Mouse (Mus musculus) embryonic facial prominence, embryonic 10.5 days (tissue): ENCODE data around the gene Fbxw11. TPM values are rescaled to one million over a fixed set of nuclear protein-coding genes. Genes with fewer than 3 reads are reported as not detected.

Experiments
- DNase-seq: peaks from one replicate; pipeline ENCODE4 v3.0.0-alpha.2; 2017; ENCODE audit warnings: low spot score
- H3K27ac ChIP-seq: fragments of 300-500 bp; sonication (generic); replicated peaks from 2 replicates; pipeline ENCODE4 v1.5.1; 2016; ENCODE audit warnings: mild to moderate bottlenecking
- H3K27me3 ChIP-seq: fragments of 300-500 bp; sonication (generic); replicated peaks from 2 replicates; pipeline ENCODE4 v1.6.1; 2016; ENCODE audit warnings: low read depth, mild to moderate bottlenecking; ENCODE audit not compliant: poor library complexity, severe bottlenecking
- H3K36me3 ChIP-seq: fragments of 300-500 bp; sonication (generic); replicated peaks from 2 replicates; pipeline ENCODE4 v1.6.1; 2016; ENCODE audit warnings: mild to moderate bottlenecking, moderate library complexity
- H3K4me1 ChIP-seq: fragments of 300-500 bp; sonication (generic); 2 replicates; pipeline ENCODE4 v1.6.1; 2016
- H3K4me3 ChIP-seq: fragments of 300-500 bp; sonication (generic); 2 replicates; pipeline ENCODE4 v1.5.1; 2016; ENCODE audit warnings: mild to moderate bottlenecking, moderate library complexity
- H3K9me3 ChIP-seq: fragments of 300-500 bp; sonication (generic); 2 replicates; pipeline ENCODE4 v1.6.1; 2016; ENCODE audit warnings: mild to moderate bottlenecking
- WGBS: fragments of 180-500 bp; shearing (Covaris S2); methylation state at CpG from one replicate; pipeline ENCODE4 v1.1.7; 2016; 5-methylcytosine and 5-hydroxymethylcytosine counted together
- polyA plus RNA-seq: library from polyadenylated mRNA; unstranded; fragments of >200 nt; fragmentation: Nextera tagmentation; extraction: Ambion mirVana; gene quantifications from 2 replicates; pipeline ENCODE4 v1.2.1, GENCODE M21; 2016

Fbxw11 gene
- polyA plus RNA-seq, 1 experiment from 2014 or later = 88.8 TPM

- H3K4me3 ChIP-seq = no peak overlapping the region
- peaks cover 24% of the 10 kb centered on the region for H3K36me3 ChIP-seq
- no peak overlapping the region for H3K27ac ChIP-seq
- no peak for DNase-seq
- H3K4me1 ChIP-seq = 0 out of 2 replicates have a peak, but pooled peaks cover 7% of the 10 kb centered on the region
- H3K27me3 ChIP-seq = no peaks in the 10 kb centered on the region
- H3K9me3 ChIP-seq = no peaks in the 10 kb centered on the region
- WGBS = 97% methylated on average over 4 of the region's 4 CpGs
Observed at GRCm38 (mm10) chr11:32718979-32719378, 76.5 kb downstream of the Fbxw11 start.

- Histone ChIP-seq H3K27ac (no peak overlapping the region), H3K9me3 (no peaks in the 10 kb centered on the region), H3K27me3 (no peaks in the 10 kb centered on the region), H3K4me3 (no peak overlapping the region), H3K4me1 (no peaks in the 10 kb centered on the region), H3K36me3 (peaks cover 45% of the 10 kb centered on the region)
- DNase-seq = no peak
- WGBS = 92% methylated on average over 5 of the region's 5 CpGs
Observed at GRCm38 (mm10) chr11:32722653-32723052, 80.1 kb downstream of the Fbxw11 start.

- no peak for DNase-seq
- WGBS = 96% methylated on average over 2 of the region's 2 CpGs
- Histone ChIP-seq H3K4me1 (no peaks in the 10 kb centered on the region), H3K9me3 (no peaks in the 10 kb centered on the region), H3K27me3 (no peaks in the 10 kb centered on the region), H3K27ac (no peak overlapping the region), H3K4me3 (no peak overlapping the region), H3K36me3 (peaks cover 51% of the 10 kb centered on the region)
Observed at GRCm38 (mm10) chr11:32723287-32723686, 80.8 kb downstream of the Fbxw11 start.

GRCm38 (mm10) chr11:32725171-32725570, 82.6 kb downstream of the Fbxw11 start:
- WGBS = 92% methylated on average over 9 of the region's 9 CpGs
- H3K27ac ChIP-seq = no peak overlapping the region
- no peak for DNase-seq
- H3K4me3 ChIP-seq = no peak overlapping the region
- no peaks in the 10 kb centered on the region for H3K4me1 ChIP-seq
- H3K9me3 ChIP-seq = no peaks in the 10 kb centered on the region
- peaks cover 54% of the 10 kb centered on the region for H3K36me3 ChIP-seq
- no peaks in the 10 kb centered on the region for H3K27me3 ChIP-seq

- no peak for DNase-seq
- H3K36me3 ChIP-seq = peaks cover 79% of the 10 kb centered on the region
- H3K27ac ChIP-seq = no peak overlapping the region
- no peak overlapping the region for H3K4me3 ChIP-seq
- no peaks in the 10 kb centered on the region for H3K9me3 ChIP-seq
- H3K27me3 ChIP-seq = no peaks in the 10 kb centered on the region
- WGBS = 73% methylated on average over 5 of the region's 5 CpGs
- H3K4me1 ChIP-seq = no peaks in the 10 kb centered on the region
Observed at GRCm38 (mm10) chr11:32732467-32732866, 89.9 kb downstream of the Fbxw11 start.

- DNase-seq = no peak
- no peaks in the 10 kb centered on the region for H3K27me3 ChIP-seq
- no peaks in the 10 kb centered on the region for H3K4me1 ChIP-seq
- H3K27ac ChIP-seq = no peak overlapping the region
- H3K36me3 ChIP-seq = peaks cover 79% of the 10 kb centered on the region
- H3K9me3 ChIP-seq = no peaks in the 10 kb centered on the region
- WGBS = 94% methylated on average over 6 of the region's 6 CpGs
- no peak overlapping the region for H3K4me3 ChIP-seq
Observed at GRCm38 (mm10) chr11:32733195-32733594, 90.7 kb downstream of the Fbxw11 start.

GRCm38 (mm10) chr11:32736371-32736770, 93.8 kb downstream of the Fbxw11 start:
- WGBS = 90% methylated on average over 2 of the region's 2 CpGs
- no peak for DNase-seq
- Histone ChIP-seq H3K4me3 (no peak overlapping the region), H3K4me1 (no peaks in the 10 kb centered on the region), H3K27ac (no peak overlapping the region), H3K36me3 (peaks cover 99% of the 10 kb centered on the region), H3K27me3 (no peaks in the 10 kb centered on the region), H3K9me3 (peaks cover 2% of the 10 kb centered on the region; the same call in 1 of the 2 replicates)

- no peak for DNase-seq
- peaks cover 99% of the 10 kb centered on the region for H3K36me3 ChIP-seq
- no peak overlapping the region for H3K4me3 ChIP-seq
- H3K9me3 ChIP-seq = peaks cover 2% of the 10 kb centered on the region; the same call in 1 of the 2 replicates
- H3K27ac ChIP-seq = no peak overlapping the region
- H3K4me1 ChIP-seq = no peaks in the 10 kb centered on the region
- no peaks in the 10 kb centered on the region for H3K27me3 ChIP-seq
- 96% methylated on average over 5 of the region's 5 CpGs for WGBS
Observed at GRCm38 (mm10) chr11:32737729-32738128, 95.2 kb downstream of the Fbxw11 start.

GRCm38 (mm10) chr11:32743891-32744290, 101.4 kb downstream of the Fbxw11 start:
- 46% methylated on average over 5 of the region's 5 CpGs for WGBS
- no peaks in the 10 kb centered on the region for H3K27me3 ChIP-seq
- peaks cover 2% of the 10 kb centered on the region; the same call in 1 of the 2 replicates for H3K9me3 ChIP-seq
- H3K36me3 ChIP-seq = peaks cover 92% of the 10 kb centered on the region
- DNase-seq = peak; percentile 36
- H3K27ac ChIP-seq = no peak overlapping the region
- H3K4me3 ChIP-seq = no peak overlapping the region
- peaks cover 7% of the 10 kb centered on the region for H3K4me1 ChIP-seq

- H3K9me3 ChIP-seq = peaks cover 2% of the 10 kb centered on the region; the same call in 1 of the 2 replicates
- no peak overlapping the region for H3K4me3 ChIP-seq
- DNase-seq = no peak
- H3K4me1 ChIP-seq = peaks cover 7% of the 10 kb centered on the region
- 87% methylated on average over 7 of the region's 7 CpGs for WGBS
- no peak overlapping the region for H3K27ac ChIP-seq
- peaks cover 86% of the 10 kb centered on the region for H3K36me3 ChIP-seq
- H3K27me3 ChIP-seq = no peaks in the 10 kb centered on the region
Observed at GRCm38 (mm10) chr11:32744463-32744862, 101.9 kb downstream of the Fbxw11 start.

GRCm38 (mm10) chr11:32745466-32745865, 102.9 kb downstream of the Fbxw11 start:
- Histone ChIP-seq H3K36me3 (peaks cover 76% of the 10 kb centered on the region), H3K9me3 (peaks cover 2% of the 10 kb centered on the region; the same call in 1 of the 2 replicates), H3K4me1 (peaks cover 7% of the 10 kb centered on the region), H3K4me3 (no peak overlapping the region), H3K27me3 (no peaks in the 10 kb centered on the region), H3K27ac (no peak overlapping the region)
- WGBS = 90% methylated on average over 4 of the region's 4 CpGs
- no peak for DNase-seq

GRCm38 (mm10) chr11:32746036-32746435, 103.5 kb downstream of the Fbxw11 start:
- Histone ChIP-seq H3K4me3 (no peak overlapping the region), H3K36me3 (peaks cover 71% of the 10 kb centered on the region), H3K9me3 (peaks cover 2% of the 10 kb centered on the region; the same call in 1 of the 2 replicates), H3K4me1 (peaks cover 7% of the 10 kb centered on the region), H3K27me3 (no peaks in the 10 kb centered on the region), H3K27ac (no peak overlapping the region)
- no peak for DNase-seq
- WGBS = 72% methylated on average over 5 of the region's 5 CpGs

- Histone ChIP-seq H3K27me3 (no peaks in the 10 kb centered on the region), H3K9me3 (no peaks in the 10 kb centered on the region), H3K27ac (no peak overlapping the region), H3K36me3 (peaks cover 66% of the 10 kb centered on the region), H3K4me1 (peaks cover 7% of the 10 kb centered on the region), H3K4me3 (no peak overlapping the region)
- WGBS = 89% methylated on average over 3 of the region's 3 CpGs
- DNase-seq = no peak
Observed at GRCm38 (mm10) chr11:32746475-32746874, 104.0 kb downstream of the Fbxw11 start.
